Mouse (Mus musculus) MEL (cell line): ENCODE data around the gene Fars2. TPM values are rescaled to one million over a fixed set of nuclear protein-coding genes. Genes with fewer than 3 reads are reported as not detected.

Experiments
- DNase-seq: peaks from one replicate; pipeline ENCODE4 v3.0.0; 2011; ENCODE audit warnings: low read depth, low spot score
- H3K27ac ChIP-seq: 2 replicates; pipeline ENCODE4 v1.5.1; 2012; ENCODE audit warnings: low read depth, mild to moderate bottlenecking, control low read depth, low read length, moderate library complexity; ENCODE audit not compliant: control insufficient read depth
- H3K27me3 ChIP-seq, 2 experiments: fragments of 150-350 bp in 1 of 2; sonication (generic) in 1 of 2; 2 replicates each; pipeline ENCODE4 v1.6.1; 2012; ENCODE audit warnings: low read length in 2 of 2, mild to moderate bottlenecking in 2 of 2, improper control_type of control experiment in 1 of 2, moderate library complexity in 1 of 2; ENCODE audit not compliant: insufficient read depth in 2 of 2, control insufficient read depth in 1 of 2
- H3K36me3 ChIP-seq, 2 experiments: 2 replicates each; pipeline ENCODE4 v1.6.1; 2012 to 2014; ENCODE audit warnings: low read length in 2 of 2, improper control_type of control experiment in 1 of 2, inconsistent platforms in 1 of 2, mild to moderate bottlenecking in 1 of 2; ENCODE audit not compliant: insufficient read depth in 2 of 2, control insufficient read depth in 1 of 2
- H3K4me1 ChIP-seq, 2 experiments: fragments of 150-350 bp in 1 of 2; sonication (generic) in 1 of 2; 2 replicates each; pipeline ENCODE4 v1.6.1; 2012; ENCODE audit warnings: low read length in 2 of 2, improper control_type of control experiment in 1 of 2, mild to moderate bottlenecking in 1 of 2; ENCODE audit not compliant: insufficient read depth in 2 of 2, control insufficient read depth in 1 of 2
- H3K4me3 ChIP-seq, 2 experiments: fragments of 150-350 bp in 1 of 2; sonication (generic) in 1 of 2; 2 replicates each; pipeline ENCODE4 v1.5.1; 2012; ENCODE audit warnings: low read depth in 2 of 2, low read length in 2 of 2, mild to moderate bottlenecking in 2 of 2, moderate library complexity in 2 of 2, control low read depth in 1 of 2, improper control_type of control experiment in 1 of 2; ENCODE audit not compliant: control insufficient read depth in 1 of 2, insufficient read depth in 1 of 2
- H3K79me2 ChIP-seq: 2 replicates; pipeline ENCODE4 v1.6.1; 2012; ENCODE audit warnings: mild to moderate bottlenecking, low read length, moderate library complexity; ENCODE audit not compliant: control insufficient read depth, poor library complexity, insufficient read depth
- H3K9ac ChIP-seq: 2 replicates; pipeline ENCODE4 v1.6.1; 2012; ENCODE audit warnings: low read depth, mild to moderate bottlenecking, control low read depth, low read length, moderate library complexity; ENCODE audit not compliant: control insufficient read depth, poor library complexity, severe bottlenecking
- H3K9me3 ChIP-seq: fragments of 150-350 bp; sonication (generic); replicated peaks from 2 replicates; pipeline ENCODE4 v1.6.1; 2012; ENCODE audit warnings: mild to moderate bottlenecking, low read length, improper control_type of control experiment, moderate library complexity; ENCODE audit not compliant: insufficient read depth
- CHD2 ChIP-seq: IDR thresholded peaks from 2 replicates; pipeline ENCODE4 v1.6.1; 2011; ENCODE audit warnings: low read length, improper control_type of control experiment
- E2F4 ChIP-seq: IDR thresholded peaks from 2 replicates; pipeline ENCODE4 v1.6.1; 2011; ENCODE audit warnings: low read depth, low read length, improper control_type of control experiment, borderline replicate concordance
- EP300 ChIP-seq, 2 experiments: IDR thresholded peaks; 2 replicates each; pipeline ENCODE4 v1.6.1; 2011; ENCODE audit warnings: improper control_type of control experiment in 2 of 2, low read length in 2 of 2, low read depth in 1 of 2, mild to moderate bottlenecking in 1 of 2
- ETS1 ChIP-seq: IDR thresholded peaks from 2 replicates; pipeline ENCODE4 v1.6.1; 2012; ENCODE audit warnings: low read depth, mild to moderate bottlenecking, inconsistent platforms, low read length, improper control_type of control experiment, moderate library complexity
- HCFC1 ChIP-seq: IDR thresholded peaks from 2 replicates; pipeline ENCODE4 v1.6.1; 2012; ENCODE audit warnings: low read depth, mild to moderate bottlenecking, inconsistent platforms, low read length, improper control_type of control experiment, moderate library complexity
- JUND ChIP-seq: IDR thresholded peaks from 2 replicates; pipeline ENCODE4 v1.6.1; 2011; ENCODE audit warnings: low read depth, mild to moderate bottlenecking, improper control_type of control experiment, low read length
- KAT2A ChIP-seq: conservative IDR thresholded peaks from 2 replicates; pipeline ENCODE4 v1.6.1; 2012; ENCODE audit warnings: low read depth, low read length, improper control_type of control experiment, inconsistent platforms
- MXI1 ChIP-seq: IDR thresholded peaks from 2 replicates; pipeline ENCODE4 v1.6.1; 2011; ENCODE audit warnings: mild to moderate bottlenecking, low read depth, low read length, improper control_type of control experiment
- MYB ChIP-seq: IDR thresholded peaks from 2 replicates; pipeline ENCODE4 v1.6.1; 2011; ENCODE audit warnings: mild to moderate bottlenecking, low read depth, low read length, improper control_type of control experiment
- MYC ChIP-seq: IDR thresholded peaks from 2 replicates; pipeline ENCODE4 v1.6.1; 2011; ENCODE audit warnings: low read depth, mild to moderate bottlenecking, low read length, improper control_type of control experiment, moderate library complexity
- POLR2AphosphoS2 ChIP-seq: IDR thresholded peaks from 2 replicates; pipeline ENCODE4 v1.6.1; 2011; ENCODE audit warnings: low read length, improper control_type of control experiment
- POLR2AphosphoS5 ChIP-seq: IDR thresholded peaks from 2 replicates; pipeline ENCODE4 v1.6.1; 2012; ENCODE audit warnings: low read depth, borderline replicate concordance, mild to moderate bottlenecking, inconsistent platforms, low read length, moderate library complexity, mixed read lengths
- RAD21 ChIP-seq: IDR thresholded peaks from 2 replicates; pipeline ENCODE4 v1.6.1; 2011; ENCODE audit warnings: mild to moderate bottlenecking, low read depth, low read length, improper control_type of control experiment
- SIN3A ChIP-seq: IDR thresholded peaks from 2 replicates; pipeline ENCODE4 v1.6.1; 2012; ENCODE audit warnings: low read length, improper control_type of control experiment, inconsistent platforms
- TBP ChIP-seq: IDR thresholded peaks from 2 replicates; pipeline ENCODE4 v1.8.0; 2011; ENCODE audit warnings: low read depth, low read length, improper control_type of control experiment
- UBTF ChIP-seq: IDR thresholded peaks from 2 replicates; pipeline ENCODE4 v1.6.1; 2012; ENCODE audit warnings: low read depth, mild to moderate bottlenecking, inconsistent platforms, low read length, improper control_type of control experiment, moderate library complexity, borderline replicate concordance; ENCODE audit not compliant: insufficient read depth
- ZNF384 ChIP-seq: IDR thresholded peaks from 2 replicates; pipeline ENCODE4 v1.6.1; 2012; ENCODE audit warnings: low read depth, mild to moderate bottlenecking, inconsistent platforms, low read length, improper control_type of control experiment
- polyA plus RNA-seq, 2 experiments: library from polyadenylated mRNA; stranded (reverse) in 1 of 2; unstranded in 1 of 2; fragments of >175 nt in 1 of 2; fragments of >200 nt in 1 of 2; gene quantifications; 2 replicates each; pipeline versions ENCODE4 v1.2.1 to v1.2.4; 2012; ENCODE audit warnings: low replicate concordance in 2 of 2, low read depth in 1 of 2; ENCODE audit not compliant: insufficient read length in 2 of 2, insufficient read depth in 1 of 2, missing spikeins in 1 of 2
- total RNA-seq: library from RNA; depleted of rRNA; stranded (reverse); fragments of 300-350 nt; gene quantifications from 2 replicates; pipeline ENCODE4 v1.2.3, GENCODE M21; 2012

The Fars2 gene
- total and polyA plus RNA-seq, 3 experiments: 32.6 to 39.2 TPM; not detected in 1

GRCm38 (mm10) chr13:36727779-36728470, 610.7 kb downstream of the Fars2 start:
- no peak for DNase-seq

DNA sequence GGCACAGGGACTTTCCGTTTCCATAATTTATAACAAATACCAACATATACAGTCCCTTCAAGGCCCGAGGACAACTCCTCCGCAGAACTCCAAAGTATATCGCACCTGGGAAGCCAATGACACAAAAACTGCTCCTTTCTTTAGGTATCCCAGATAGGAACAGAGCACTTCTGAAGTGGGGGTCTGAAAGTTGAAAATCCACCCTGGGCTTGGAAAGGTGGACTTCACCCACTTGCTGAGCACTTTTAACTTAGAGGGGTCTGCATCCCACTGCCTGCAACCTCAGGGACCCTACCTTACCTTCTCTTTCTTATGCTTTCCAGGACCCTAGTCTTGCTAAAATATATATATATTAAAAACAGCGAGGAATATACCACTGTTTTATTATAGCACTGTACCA, 611.3 kb downstream of the Fars2 start:
- no peak for TF ChIP-seq POLR2AphosphoS2
- no peak for TF ChIP-seq MYB
- TF ChIP-seq ZNF384: no peak
- no peak for TF ChIP-seq CHD2
- no peak for TF ChIP-seq MYC
- no peak for TF ChIP-seq ETS1
- TF ChIP-seq RAD21: no peak
- Histone ChIP-seq H3K27ac (no peak overlapping the region), H3K9me3 (no peaks in the 10 kb centered on the region), H3K4me1 (no peaks in the 10 kb centered on the region), H3K4me3 (no peak overlapping the region), H3K79me2 (no peaks in the 10 kb centered on the region), H3K27me3 (no peaks in the 10 kb centered on the region), H3K9ac (no peak overlapping the region), H3K36me3 (no peaks in the 10 kb centered on the region)
- DNase-seq: no peak

More at GRCm38 (mm10) chr13:36727779-36728470, 610.7 kb downstream of the Fars2 start:
- H3K9ac ChIP-seq: no peak overlapping the region
- H3K4me3 ChIP-seq: no peak overlapping the region
- no peaks in the 10 kb centered on the region for H3K9me3 ChIP-seq
- H3K4me1 ChIP-seq: no peaks in the 10 kb centered on the region
- H3K36me3 ChIP-seq: no peaks in the 10 kb centered on the region
- no peak overlapping the region for H3K27ac ChIP-seq
- no peaks in the 10 kb centered on the region for H3K27me3 ChIP-seq
- H3K79me2 ChIP-seq: no peaks in the 10 kb centered on the region
- no peak for TF ChIP-seq CHD2
- TF ChIP-seq JUND: no peak
- TF ChIP-seq UBTF: no peak
- TF ChIP-seq MYB: no peak
- TF ChIP-seq SIN3A: no peak
- no peak for TF ChIP-seq MXI1
- no peak for TF ChIP-seq ZNF384
- no peak for TF ChIP-seq HCFC1
- no peak for TF ChIP-seq TBP
- no peak for TF ChIP-seq POLR2AphosphoS2
- TF ChIP-seq POLR2AphosphoS5: no peak
- no peak for TF ChIP-seq KAT2A
- no peak for TF ChIP-seq E2F4
- no peak for TF ChIP-seq EP300 (IDR thresholded peaks at IDR 0.05; ENCODE audit: low read depth in 1 of 2, low read length in 2 of 2)
- TF ChIP-seq, all 39 proteins: peak for 0
